Mouse (Mus musculus) megakaryocyte, embryonic 14.5 days (primary cell): ENCODE results near the gene Tmem132c.

Experiments used
- FLI1 ChIP-seq: IDR thresholded peaks from 2 replicates; pipeline ENCODE4 v1.6.1; 2012; ENCODE audit warnings: low read length, inconsistent platforms, mixed read lengths
- GATA1 ChIP-seq: IDR thresholded peaks from 3 replicates; pipeline ENCODE4 v1.6.1; 2012; ENCODE audit warnings: mixed read lengths, low read length, inconsistent platforms, borderline replicate concordance

DNA sequence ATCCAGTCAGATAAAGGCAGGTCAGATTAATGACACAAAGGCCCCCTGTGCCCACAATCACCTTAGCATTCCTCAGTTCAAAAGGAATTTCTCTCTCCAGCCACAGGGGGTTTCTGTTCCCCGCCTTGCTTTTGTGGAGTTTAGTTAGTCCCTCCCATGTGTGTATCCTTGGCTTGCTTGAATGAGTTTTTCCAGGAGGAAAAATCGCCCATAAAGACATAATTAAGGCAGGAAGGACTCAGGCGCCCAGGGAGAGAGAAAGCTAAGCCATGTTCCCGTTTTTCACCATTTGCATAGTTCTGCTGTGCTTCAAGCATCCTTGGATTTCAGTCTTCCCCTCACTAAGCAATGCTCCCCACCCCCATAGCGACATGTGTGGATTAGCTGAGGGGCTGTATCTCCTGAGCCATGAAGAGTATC is 97.4 kb downstream of the Tmem132c start:
- TF ChIP-seq GATA1, result no peak
- TF ChIP-seq FLI1, result no peak
